Mouse (Mus musculus) frontal cortex, postnatal 14 days (tissue): ENCODE data around the gene Clec4a2.
"Not testable (repeated sequence)": the region's sequence is repeated elsewhere in the genome, so short reads cannot be mapped to it uniquely, and the experiment has no call there.

Experiments used
- DNase-seq, 2 experiments: peaks; one replicate each; pipeline ENCODE4 v3.0.0; 2022; ENCODE audit warnings: low spot score in 2 of 2

Clec4a2 gene

DNA sequence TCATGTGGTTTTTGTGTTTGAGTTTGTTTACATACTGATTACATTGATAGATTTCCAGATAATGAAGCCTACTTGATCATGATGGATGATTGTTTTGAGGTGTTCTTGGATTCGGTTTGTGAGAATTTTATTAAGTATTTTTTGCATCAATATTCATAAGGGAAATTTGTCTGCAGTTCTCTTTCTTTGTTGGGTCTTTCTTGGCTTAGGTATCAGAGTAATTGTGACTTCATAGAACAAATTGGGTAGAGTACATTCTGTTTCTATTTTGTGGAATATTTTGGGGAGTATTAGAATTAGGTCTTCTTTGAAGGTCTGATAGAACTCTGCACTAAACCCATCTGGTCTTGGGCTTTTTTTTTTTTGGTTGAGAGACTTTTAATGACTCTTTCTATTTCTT is at the start of gene Clec4a2:
Gene Clec4a2 (plus strand): TSS at position 301 of the 400 bp plus-strand sequence.
- DNase-seq = not testable (repeated sequence)

- no peak for DNase-seq
Observed at GRCm38 (mm10) chr6:123095125-123095843, 10.9 kb upstream of the Clec4a2 start.

DNA sequence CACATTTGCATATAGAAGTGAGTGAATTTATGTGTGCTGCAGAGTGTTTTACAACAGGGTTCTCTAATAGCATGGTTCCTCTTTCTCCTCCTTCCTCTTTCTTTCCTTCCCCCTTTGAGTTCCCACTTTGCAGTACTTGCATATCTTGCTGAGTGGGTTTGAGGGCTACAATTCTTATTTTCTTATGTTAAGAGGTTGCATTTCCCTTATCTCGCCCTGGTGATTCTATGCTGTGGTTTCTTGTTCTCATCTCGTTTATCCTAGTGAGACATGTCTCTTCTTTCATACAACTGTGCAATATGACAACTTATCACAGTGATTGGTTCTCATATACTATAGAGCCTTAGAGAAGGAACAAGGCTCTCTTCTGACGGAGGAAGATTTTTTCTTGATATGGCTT is 17.0 kb downstream of the Clec4a2 start:
- DNase-seq = no peak

- no peak for DNase-seq
Observed at GRCm38 (mm10) chr6:123127173-123127572, 20.9 kb downstream of the Clec4a2 start.

GRCm38 (mm10) chr6:123137766-123138526 is 31.7 kb downstream of the Clec4a2 start:
- DNase-seq = not testable (repeated sequence)

DNA sequence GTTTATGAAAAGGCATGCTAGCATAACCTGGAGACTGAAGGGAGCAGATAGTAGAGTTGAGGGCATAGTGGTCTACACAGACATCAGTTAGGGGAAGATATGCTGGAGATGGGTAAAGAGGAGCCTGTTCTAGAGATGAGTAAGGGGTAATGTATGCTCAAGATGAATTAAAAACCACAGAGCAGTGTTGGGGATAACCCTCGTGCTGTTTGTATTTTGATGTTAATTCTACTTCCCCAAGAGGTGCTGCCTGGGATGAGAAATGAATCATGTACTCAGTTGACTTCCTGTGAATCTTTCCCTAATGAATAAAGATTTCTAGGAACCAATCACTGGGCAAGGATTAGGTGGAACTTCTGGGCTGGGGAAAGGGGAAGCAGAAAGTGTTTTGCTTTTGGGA is 63.9 kb downstream of the Clec4a2 start:
- DNase-seq = no peak

- DNase-seq = no peak
Observed at GRCm38 (mm10) chr6:123171040-123171439, 64.8 kb downstream of the Clec4a2 start.

- DNase-seq = no peak
Observed at GRCm38 (mm10) chr6:123172593-123172992, 66.4 kb downstream of the Clec4a2 start, which contains the start of gene Clec4b2. Gene Clec4b2, plus strand, starts transcription at chr6:123172893.

DNA sequence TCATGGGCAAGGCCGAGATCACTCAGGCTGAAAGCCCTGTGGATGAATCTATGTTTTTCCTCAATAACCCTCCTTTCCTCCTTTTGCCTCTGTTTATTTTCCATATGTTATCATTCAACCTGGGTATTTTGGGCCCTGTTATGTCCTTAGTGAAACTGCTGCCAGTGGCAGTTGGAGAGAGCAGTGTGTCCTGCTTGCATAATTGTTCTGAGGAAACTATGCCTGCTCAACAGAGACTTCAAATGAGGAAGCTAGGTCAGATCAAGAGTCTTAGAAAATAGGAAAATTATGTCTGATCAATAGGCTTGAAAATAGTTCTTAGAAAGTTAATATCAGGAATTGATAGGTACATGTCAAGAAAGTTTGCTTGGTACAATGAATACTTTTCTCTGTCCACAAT is 69.3 kb downstream of the Clec4a2 start:
- no peak for DNase-seq

DNA sequence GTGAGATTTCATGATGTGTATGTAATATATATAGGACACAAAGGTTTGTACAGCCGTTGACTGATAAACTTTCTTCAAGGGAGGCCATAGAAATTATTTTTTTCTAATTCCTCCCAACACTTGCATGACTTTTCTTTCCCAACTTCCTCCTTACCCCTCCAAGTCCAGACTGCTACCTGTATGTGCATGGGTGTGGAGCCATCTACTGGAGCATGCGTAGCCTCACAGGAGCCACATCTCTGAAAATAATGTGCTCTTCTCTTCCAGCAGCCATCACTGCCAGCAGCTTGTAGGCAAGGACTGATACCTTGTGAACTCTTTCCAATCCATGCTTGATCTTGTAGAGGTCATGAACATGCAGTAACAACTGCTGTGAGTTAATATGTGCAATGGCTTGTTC is 78.6 kb downstream of the Clec4a2 start:
- not testable (repeated sequence) for DNase-seq
